Mouse (Mus musculus): Measurements from ENCODE around the gene Spag6.

DNA sequence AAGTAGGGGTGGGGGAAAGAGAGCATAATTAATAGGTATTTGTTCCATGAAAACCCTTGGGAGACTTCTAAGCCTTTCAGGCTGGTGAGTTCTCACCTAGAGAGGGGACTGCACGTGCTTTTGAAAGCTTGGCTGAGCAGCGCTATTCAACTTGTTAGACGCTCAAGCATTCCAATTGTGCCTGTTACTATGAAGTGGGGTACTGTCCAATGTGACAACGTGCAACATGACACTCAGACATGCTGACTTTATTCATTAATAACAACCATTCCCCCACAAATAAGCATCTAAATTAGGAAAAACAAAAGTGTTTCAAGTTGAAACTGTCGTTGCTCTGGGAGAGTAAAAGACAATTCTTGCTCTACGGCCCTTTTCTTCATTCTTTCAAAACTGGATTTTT lies 22.8 kb upstream of the Spag6 start:
- TF ChIP-seq CTCF (IDR thresholded peaks at IDR 0.05; ENCODE audit: low read depth) (no peak), EP300 (IDR thresholded peaks at IDR 0.05; ENCODE audit: low read depth) (no peak)

Measured in liver, postnatal 0 days (tissue).